Mouse (Mus musculus): Measurements from ENCODE around the gene Pias4.
A peak's percentile ranks its signal among the peaks of the same experiment; 100 is the strongest.

Gene Pias4

GRCm38 (mm10) chr10:81139529-81139846, 28.2 kb downstream of the Pias4 start:
- no peak for DNase-seq (ENCODE audit: low spot score in 2 of 2)

GRCm38 (mm10) chr10:81138821-81139528, 28.7 kb downstream of the Pias4 start:
- no peak for DNase-seq (ENCODE audit: low spot score in 2 of 2)

DNA sequence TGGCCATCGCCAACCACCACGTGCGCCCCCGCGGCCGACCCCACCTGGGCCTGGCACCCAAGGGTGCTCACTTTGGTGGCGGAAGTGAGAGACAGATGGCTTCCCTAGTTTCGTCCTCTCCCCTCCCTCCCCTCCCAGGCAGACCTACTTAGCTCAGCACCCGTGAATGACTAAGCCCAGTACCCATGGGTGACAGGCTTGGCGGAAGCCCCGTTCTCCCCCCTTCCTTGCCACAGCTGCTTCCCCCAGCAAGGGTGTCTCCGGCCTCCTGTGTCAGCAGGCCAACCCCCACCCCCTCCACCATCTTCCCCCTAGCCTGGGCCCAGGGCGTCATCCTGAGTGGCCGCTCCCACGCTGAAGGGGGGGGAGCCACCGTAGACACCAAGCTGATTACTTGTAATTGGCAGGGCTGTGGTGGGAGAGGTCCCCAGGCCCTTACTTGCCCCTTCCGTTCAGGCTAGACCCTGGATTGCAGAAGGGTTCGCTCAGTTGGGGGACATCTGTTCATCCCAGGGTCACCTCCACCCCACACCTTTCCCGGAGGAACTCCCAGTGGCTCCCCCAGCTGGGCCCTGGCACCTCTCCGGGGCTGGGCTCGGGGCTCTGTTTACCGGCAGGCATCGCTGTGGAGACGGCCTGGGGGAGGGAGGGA, 29.5 kb downstream of the Pias4 start:
- peak in 1 of 2 experiments; percentile 53 for DNase-seq (ENCODE audit: low spot score in 2 of 2)

- DNase-seq (ENCODE audit: low spot score in 2 of 2) = peak; percentile 99
Observed at GRCm38 (mm10) chr10:81137252-81138130, 30.2 kb downstream of the Pias4 start.

DNA sequence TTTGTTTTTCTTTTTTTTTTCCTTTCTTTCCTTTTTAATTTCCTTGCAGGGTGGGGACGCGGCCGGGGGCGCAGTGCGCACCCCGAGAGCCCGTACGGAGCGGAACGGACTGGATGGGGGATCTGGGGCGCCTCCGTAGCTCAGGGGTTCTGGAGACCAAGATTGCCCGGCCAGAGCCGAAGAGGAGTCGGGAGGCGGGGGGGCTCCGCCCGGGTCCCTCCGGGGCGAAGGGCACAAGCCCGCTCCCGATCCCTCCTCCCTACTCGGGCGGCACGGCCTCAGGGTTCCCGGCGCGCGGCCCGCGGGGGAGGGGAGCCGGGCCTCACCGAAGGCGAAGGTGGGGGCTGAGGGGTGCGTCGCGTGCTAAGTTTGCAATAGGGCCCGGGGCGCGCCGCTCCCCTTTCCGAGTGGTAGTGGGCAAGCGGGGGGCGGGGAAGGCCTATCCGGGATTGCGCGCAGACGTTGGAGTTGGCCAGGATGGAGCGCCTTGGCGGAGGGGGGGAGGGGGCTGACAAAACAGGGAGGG, 31.0 kb downstream of the Pias4 start:
- peak; percentile 79 for DNase-seq (ENCODE audit: low spot score in 2 of 2)

DNA sequence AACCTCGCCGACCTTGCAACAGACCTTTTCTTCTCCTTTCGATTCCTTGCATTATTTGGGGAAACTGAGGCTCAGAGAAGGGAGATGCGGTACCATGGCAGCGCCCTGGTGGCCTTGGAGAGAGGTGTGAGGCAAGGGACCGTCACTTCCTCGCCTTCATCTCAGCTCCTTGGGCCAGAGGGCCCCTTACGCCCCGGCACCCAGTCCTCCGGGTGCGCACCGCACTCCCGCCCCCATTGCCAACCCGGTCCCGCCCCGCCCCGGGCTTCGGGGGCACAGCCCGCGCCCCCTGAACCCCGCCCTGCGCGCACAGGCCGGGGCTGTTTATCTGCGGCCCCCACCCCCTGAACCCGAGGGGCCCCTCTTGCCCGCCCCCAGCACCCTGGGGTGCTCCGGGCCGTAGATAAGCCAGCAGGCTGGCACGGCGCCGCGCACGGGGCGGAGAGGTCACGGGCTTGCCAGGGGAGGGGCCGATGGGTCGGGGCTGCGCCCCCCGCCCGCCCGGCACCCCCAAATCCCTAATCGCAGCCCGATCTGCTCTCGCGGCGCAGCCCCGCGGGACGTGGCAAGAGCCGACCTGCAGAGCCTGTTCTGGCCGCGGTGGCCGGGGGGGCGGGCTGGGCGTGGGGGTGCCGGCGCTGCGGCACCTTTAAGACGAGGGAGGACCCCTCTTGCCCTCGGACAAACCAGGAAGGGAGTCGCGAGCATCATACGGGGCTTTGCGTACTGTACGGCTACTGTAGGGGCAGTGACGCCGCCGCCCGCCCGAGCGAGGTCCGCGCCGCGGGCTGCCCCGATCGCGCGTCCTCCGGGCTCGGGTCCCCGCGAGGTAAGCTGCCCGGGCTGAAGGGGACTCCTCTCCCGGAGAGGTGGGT, 31.7 kb downstream of the Pias4 start:
- DNase-seq (ENCODE audit: low spot score in 2 of 2) = peak; percentile 55 to 68

DNA sequence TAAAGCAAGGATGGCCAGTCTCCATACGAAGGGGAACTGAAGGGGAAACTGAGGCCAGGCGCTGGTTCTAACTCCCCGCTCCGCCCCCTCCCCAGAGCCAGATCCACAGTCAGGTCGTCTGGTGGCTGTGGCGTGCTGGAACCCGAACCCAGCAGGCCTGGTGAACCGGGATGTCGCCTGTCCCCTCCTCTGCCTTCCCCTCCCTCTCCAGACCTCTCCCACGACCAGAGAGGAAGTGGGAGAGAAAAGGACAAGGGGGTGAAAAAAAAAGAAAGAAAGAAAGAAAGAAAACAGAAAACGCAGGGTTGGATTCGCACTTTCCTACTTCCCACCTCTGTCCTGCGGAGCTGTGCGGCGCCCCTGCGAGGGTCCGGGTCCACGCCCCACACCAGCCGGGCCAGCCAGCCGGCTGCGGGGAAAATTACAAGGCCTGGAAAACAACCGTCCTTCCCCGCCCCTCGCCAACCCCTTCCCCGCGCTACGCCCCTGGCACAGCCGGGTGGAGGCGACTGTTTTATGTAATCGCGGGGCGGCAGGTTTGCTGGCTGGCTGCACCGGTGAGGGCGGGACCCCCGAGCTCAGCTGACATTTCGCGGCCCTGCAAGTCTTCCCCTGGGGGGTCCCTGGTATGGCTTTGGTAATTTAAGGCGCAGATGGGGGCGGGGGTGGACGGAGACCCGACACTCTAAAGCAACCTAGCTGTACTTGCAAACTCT, 32.6 kb downstream of the Pias4 start, which contains the start of gene Zbtb7a:
TSS of gene Zbtb7a (plus strand) at position 255 of the 716 bp plus-strand sequence.
- DNase-seq (ENCODE audit: low spot score in 2 of 2) = no peak

DNA sequence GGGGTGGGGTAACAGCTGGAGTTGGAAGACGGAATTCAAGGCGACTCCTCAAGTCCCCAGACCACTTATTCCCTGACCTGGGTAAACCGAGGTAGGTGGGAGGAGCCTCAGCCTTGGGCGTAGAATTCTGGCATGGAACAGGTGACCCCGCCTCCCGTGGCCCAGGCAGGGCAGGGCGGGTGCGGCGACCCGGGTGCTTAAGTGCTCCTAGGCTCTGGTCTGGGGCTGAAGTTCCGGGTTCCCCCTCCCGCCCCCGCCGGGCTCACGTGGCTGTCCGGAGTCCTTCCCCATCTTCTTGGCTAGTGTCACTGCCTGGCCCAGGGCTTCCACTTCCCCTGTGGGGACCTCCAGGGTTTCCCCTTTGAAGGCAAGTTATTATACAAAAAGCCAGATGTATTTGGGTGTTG, 33.5 kb downstream of the Pias4 start:
- no peak for DNase-seq (ENCODE audit: low spot score in 2 of 2)

DNA sequence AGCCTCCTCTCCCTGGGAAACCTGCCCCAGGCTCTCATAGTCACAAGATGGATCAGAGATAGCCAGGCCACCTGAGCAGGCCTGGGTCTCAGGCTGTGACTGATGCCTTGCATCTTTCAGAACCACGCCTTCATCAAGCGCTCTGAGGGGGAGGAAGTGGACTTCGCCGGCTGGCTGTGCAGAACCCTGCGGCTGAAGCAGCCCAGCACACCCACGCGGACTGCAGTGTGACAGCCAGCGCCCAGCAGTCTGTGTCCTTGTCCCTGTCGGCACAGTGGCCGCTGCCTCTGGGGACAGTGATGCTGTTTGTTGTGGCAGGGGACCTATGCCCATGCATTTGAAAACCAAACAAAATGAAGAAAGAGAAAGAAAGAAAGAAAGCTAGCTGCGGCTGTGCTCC, 44.2 kb downstream of the Pias4 start:
- DNase-seq (ENCODE audit: low spot score in 2 of 2) = no peak

- no peak for DNase-seq (ENCODE audit: low spot score in 2 of 2)
Observed at GRCm38 (mm10) chr10:81122889-81123288, 44.8 kb downstream of the Pias4 start.

DNA sequence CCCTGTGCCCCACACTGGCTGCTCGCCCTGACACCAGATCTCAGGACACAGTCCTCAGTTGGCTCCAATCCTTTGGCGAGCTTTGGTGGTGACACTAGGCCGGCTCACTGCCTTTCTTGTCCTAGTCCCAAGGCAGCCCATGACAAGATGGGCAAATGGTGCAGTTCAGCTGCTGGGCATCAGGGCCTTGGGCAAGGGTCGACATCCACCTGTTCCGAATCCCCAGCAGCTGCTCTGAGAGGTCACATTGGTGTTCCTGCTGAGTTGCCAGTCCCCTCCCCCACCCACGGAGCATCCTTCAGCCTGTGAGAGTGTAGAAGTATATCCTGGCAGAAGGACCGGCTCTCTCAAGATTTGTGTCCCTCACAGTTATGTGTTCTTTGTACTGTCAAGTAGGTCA, 47.1 kb downstream of the Pias4 start:
- DNase-seq (ENCODE audit: low spot score in 2 of 2) = peak in 1 of 2 experiments; percentile 15

DNA sequence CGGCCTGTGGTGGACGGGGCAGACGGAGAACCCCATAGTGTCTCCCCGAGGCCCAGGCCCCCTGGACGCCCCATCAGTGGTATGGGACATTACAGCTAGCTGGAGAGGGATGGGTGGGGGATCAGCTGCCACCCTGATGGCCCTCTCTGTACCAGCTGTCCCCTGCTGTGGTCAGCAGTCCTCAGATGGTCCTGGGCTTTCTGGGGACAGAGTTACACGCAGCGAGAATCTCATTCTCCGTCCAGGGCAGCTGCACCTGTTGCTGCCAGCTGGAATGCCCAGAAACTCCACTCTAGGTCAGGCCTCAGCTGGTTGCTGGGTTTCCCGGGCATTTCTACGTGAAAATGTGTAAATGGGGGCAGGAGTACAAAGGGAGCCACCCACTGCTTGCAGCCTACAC, 48.1 kb downstream of the Pias4 start:
- no peak for DNase-seq (ENCODE audit: low spot score in 2 of 2)

DNA sequence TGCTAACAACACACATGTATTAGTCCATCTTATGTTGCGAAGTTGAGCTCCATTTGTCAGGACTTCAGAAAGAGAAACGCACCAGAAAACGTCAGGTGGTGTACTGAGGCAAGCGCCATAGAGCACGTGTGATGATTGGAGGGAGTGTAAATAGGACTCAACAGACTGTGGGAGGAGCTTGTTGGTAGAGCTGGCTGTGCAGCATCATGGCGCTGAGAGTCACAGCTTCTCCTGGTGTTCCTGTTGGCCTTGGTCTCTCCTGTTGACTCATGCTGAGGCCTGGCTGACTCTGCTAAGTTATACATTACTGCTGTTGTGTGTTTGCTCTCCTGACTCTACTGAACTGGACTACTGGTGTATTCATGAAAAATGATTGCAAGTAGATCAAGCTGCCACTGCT, 54.8 kb downstream of the Pias4 start:
- DNase-seq (ENCODE audit: low spot score in 2 of 2) = no peak

DNA sequence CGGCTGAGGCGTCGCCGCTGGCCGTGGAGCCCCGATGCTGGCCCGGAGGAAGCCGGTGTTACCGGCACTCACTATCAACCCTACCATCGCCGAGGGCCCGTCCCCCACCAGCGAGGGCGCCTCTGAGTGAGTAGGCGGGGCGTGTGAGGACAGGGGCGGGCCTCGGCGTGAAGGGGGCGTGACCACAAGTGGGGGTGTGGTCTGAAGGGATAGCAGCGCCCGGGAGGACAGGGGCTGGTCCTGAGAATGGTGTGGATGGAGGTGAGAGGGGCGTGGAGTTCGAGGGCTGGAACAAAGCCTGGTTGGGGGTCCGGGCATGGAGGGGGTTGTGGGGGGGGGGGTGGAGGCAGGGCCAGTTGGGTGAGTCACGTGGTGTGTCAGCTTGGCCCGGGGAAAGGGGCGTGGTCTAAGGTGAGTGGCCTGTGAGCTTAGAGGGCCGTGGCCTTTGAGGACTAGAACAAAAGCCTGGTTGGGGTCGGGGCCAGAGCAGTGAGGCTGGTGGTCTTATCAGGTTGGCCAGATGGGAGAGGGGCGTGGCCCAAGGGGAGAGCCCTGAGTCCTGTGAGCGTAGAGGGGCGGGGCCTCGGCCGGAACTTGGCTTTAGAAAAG, 61.5 kb downstream of the Pias4 start:
- peak; percentile 77 to 79 for DNase-seq (ENCODE audit: low spot score in 2 of 2)

DNA sequence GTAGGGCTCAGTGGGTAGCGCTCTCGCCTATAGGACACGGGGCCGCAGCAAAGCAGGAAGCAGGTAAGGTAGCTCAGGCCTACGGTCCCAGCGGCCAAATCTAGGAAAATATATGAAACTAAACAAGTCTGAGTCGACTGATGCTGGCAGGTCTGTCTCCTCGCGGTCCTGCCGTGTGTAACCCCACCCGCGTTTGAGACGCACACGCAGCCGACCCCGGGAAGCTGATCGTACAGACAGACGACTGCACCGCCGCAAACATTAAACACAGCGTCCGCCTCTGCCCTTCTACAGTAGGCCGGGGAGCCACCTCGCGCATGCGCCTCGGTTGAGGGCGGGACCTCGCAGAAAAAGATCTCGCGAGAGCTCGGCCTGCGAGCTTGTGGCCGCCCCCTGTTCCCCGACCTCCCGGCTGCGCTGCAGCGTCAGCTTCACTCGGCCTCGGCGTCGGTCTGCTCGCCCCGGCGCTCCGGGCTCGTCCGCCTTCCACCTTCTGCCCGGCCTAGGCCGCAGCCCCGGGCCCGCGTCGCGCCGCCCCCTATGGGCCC, 62.1 kb downstream of the Pias4 start, which contains the start of gene Map2k2:
TSS of gene Map2k2 (plus strand) at position 351 of the 548 bp plus-strand sequence.
- DNase-seq (ENCODE audit: low spot score in 2 of 2) = peak; percentile 91 to 94
